Mouse (Mus musculus) Patski (cell line): ENCODE measurements around the gene Mrpl43. TPM values are rescaled to one million over a fixed set of nuclear protein-coding genes. Genes with fewer than 3 reads are reported as not detected.
A peak's percentile ranks its signal among the peaks of the same experiment; 100 is the strongest.

Experiments used
- ATAC-seq: fragments of 100-300 bp; one replicate; pipeline ENCODE4 v1.8.0; 2021
- CTCF ChIA-PET: fragments of 350-600 bp; sonication (Branson Sonifier 250); formaldehyde crosslinking; loops from one replicate; lab custom pipeline; 2022; ENCODE audit warnings: inconsistent platforms; lab: Charles Lee
- POLR2A ChIA-PET: fragments of 350-600 bp; sonication (Branson Sonifier 250); formaldehyde crosslinking; loops from one replicate; lab custom pipeline; 2022; ENCODE audit warnings: antibody characterized with exemption, inconsistent platforms; lab: Charles Lee
- DNase-seq: peaks from one replicate; pipeline ENCODE4 v3.0.0-alpha.2; 2011; ENCODE audit warnings: low read depth, low spot score
- H3K27me3 ChIP-seq: fragments of 371-371 bp; one replicate; pipeline ENCODE4 v1.5.1; 2021
- CTCF ChIP-seq: fragments of 100-300 bp; IDR thresholded peaks from one replicate; pipeline ENCODE4 v1.5.1; 2021
- in situ Hi-C: fragments of 300-500 bp; cut with MboI; formaldehyde crosslinking; loops from 3 replicates; pipeline ENCODE4 v1.11.1; 2018; ENCODE audit warnings: low pct_unique_long_range_greater_than_20kb, mixed read lengths
- polyA plus RNA-seq: library from polyadenylated mRNA; unstranded; gene quantifications from one replicate; pipeline ENCODE4 v1.2.3, GENCODE M21; 2021

Gene Mrpl43
- polyA plus RNA-seq, 1 experiment from 2014 or later = 68.3 TPM

DNA sequence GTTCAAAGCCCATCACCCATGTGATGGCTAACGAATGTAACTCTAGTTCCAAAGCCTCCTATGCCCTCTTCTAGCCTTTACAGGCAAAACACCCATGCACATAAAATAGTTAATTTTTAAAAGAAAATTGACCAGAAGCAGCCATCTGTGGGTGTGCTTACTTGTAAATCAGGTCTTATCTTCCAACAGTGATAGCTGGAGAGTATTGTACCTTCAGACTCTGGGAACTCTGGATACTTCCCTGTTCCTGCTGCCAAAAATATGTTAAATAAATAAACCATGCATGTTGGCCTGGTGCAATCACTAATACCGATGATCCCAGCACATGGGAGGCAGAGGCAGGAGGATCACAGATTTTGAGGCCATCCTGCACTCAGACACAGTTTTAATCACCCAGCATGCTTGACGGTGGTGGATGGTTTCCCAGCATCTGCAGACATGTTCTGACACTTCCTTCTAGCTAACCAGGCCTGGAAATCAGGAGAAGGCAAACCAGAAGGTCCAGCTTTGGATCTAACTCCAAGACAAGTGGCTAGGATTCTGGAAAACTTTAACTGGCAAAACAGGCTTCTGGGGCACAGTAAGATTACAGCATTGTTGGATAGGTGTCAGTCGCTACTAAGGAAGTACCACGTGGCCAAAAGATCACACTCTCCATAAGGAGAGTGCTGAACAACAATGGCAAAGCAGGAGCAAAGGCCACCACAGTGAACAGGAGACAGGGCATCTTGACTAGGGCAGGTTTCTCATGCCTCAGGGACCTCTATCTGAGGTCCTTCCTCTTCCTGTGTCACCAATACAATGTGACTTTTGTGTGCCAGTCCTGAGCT lies 20.9 kb downstream of the Mrpl43 start:
- POLR2A ChIA-PET = interaction anchor here (0.8 to 1.3 kb wide), 2 partner anchors 9 to 10 kb away, joined by 3 read pairs; no protein-coding TSS in a partner anchor
- no peaks in the 10 kb centered on the region for H3K27me3 ChIP-seq
- peak; percentile 24 for ATAC-seq
- no peak for TF ChIP-seq CTCF
- CTCF ChIA-PET = interaction anchor here (1.4 to 1.5 kb wide), 2 partner anchors 19 to 46 kb away, joined by 4 to 5 read pairs; partner anchors contain the start of gene Twnk
- DNase-seq = no peak
- in situ Hi-C loops = no loop called here

DNA sequence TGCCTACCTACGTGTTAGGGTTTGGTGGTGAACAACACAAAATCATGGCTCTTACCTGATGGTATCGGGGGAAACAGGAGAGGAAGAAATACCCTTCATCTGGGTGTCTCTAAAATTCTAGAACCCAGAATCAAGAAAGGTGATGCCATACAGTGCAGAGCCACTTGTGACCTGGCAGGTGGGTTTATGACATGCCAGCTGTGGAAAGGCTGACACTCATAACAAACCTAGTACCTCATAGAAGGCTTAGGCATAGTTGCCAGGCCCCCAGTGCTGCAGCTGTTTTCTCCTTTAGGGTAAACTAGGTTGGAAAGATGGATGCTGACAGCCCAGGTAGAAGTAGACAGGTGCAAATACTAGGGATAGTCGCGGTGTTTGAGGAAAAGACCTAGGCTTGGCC lies 21.8 kb downstream of the Mrpl43 start:
- ChIA-PET CTCF (interaction anchor here (1.4 kb wide), 1 partner anchor 47 kb away, joined by 4 read pairs; no protein-coding TSS in a partner anchor), POLR2A (interaction anchor here (1.3 kb wide), 1 partner anchor 8 kb away, joined by 3 read pairs; no protein-coding TSS in a partner anchor)
- ATAC-seq (no peak), DNase-seq (no peak)
- no peak for TF ChIP-seq CTCF
- in situ Hi-C loops = no loop called here
- no peaks in the 10 kb centered on the region for H3K27me3 ChIP-seq

- no peaks in the 10 kb centered on the region for H3K27me3 ChIP-seq
- POLR2A ChIA-PET = interaction anchor here (0.5 kb wide), 1 partner anchor 51 kb away, joined by 3 read pairs; no protein-coding TSS in a partner anchor
- DNase-seq (no peak), ATAC-seq (no peak)
- in situ Hi-C loops = no loop called here
- TF ChIP-seq CTCF = no peak
- CTCF ChIA-PET = interaction anchor here (1.2 to 2.1 kb wide), 2 partner anchors 15 to 30 kb away, joined by 4 to 5 read pairs; no protein-coding TSS in a partner anchor
Measured at GRCm38 (mm10) chr19:44983366-44983765, 22.9 kb downstream of the Mrpl43 start.

DNA sequence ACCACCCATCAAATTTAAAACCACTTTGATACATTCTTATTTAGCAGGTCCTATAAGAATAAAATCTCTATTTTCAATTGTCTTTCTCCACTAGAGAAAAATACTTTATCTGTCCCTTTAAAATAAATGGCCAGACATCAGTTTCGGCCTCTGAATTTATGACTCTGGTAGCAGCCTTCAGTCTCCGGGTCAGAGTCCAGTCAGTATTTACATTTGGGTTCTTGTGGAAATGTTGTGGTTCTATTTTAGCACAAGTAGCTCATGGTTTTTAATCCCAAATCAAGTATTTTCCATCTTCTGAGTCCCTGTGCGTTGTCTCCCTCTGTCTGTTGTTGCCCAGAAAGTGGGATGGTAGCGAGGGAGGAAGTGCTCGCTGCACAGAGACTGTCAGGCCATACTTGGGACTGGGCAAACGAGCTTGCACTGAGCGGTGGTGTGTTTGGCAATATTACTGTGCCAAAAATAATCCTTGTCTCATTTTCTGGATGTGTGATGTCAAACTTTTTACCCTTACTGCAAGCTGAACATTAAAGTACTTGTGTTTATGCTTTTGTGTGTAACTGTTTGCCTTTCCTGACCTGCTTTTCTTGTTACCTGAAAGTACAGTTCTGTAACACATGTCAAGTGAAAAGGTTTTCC lies 23.6 kb downstream of the Mrpl43 start:
- no peak for TF ChIP-seq CTCF
- in situ Hi-C loops = no loop called here
- CTCF ChIA-PET = interaction anchor here (0.8 to 2.7 kb wide), 4 partner anchors 11 to 48 kb away, joined by 3 to 10 read pairs (median 4); no protein-coding TSS in a partner anchor
- ATAC-seq (no peak), DNase-seq (no peak)
- POLR2A ChIA-PET = interaction anchor here (0.5 to 0.7 kb wide), 2 partner anchors 471 to 1653 kb away, joined by 3 to 5 read pairs; no protein-coding TSS in a partner anchor
- H3K27me3 ChIP-seq = no peaks in the 10 kb centered on the region

GRCm38 (mm10) chr19:44980787-44981186 lies 25.5 kb downstream of the Mrpl43 start:
- in situ Hi-C loops = no loop called here
- no peaks in the 10 kb centered on the region for H3K27me3 ChIP-seq
- DNase-seq (no peak), ATAC-seq (no peak)
- ChIA-PET POLR2A (interaction anchor here (1.2 kb wide), 1 partner anchor 9 kb away, joined by 3 read pairs; no protein-coding TSS in a partner anchor), CTCF (interaction anchor here (1.1 to 2.7 kb wide), 4 partner anchors 10 to 50 kb away, joined by 3 to 10 read pairs (median 3); no protein-coding TSS in a partner anchor)
- TF ChIP-seq CTCF = no peak

DNA sequence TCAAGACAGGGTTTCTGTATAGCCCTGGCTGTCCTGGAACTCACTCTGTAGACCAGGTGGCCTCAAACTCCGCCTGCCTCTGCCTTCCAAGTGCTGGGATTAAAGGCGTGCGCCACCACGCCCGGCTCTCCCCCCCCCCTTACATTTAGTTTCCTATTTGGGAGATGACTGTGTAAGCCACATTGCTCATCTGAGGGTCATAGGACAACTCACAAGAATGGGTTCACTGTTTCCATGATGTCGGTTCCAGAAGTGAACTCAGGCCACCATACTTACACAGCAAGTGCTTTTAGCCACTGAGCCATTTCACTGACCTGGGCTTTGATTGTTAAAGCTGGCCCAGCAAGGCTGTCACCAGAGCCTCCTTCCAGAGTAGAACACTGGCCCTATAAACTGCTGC lies 29.1 kb downstream of the Mrpl43 start:
- DNase-seq = no peak
- no peaks in the 10 kb centered on the region for H3K27me3 ChIP-seq
- ATAC-seq = no peak
- in situ Hi-C loops = no loop called here
- ChIA-PET POLR2A (no interaction called here), CTCF (no interaction called here)
- TF ChIP-seq CTCF = no peak

- ChIA-PET CTCF (no interaction called here), POLR2A (interaction anchor here (1.5 kb wide), 1 partner anchor 8 kb away, joined by 3 read pairs; no protein-coding TSS in a partner anchor)
- H3K27me3 ChIP-seq = no peaks in the 10 kb centered on the region
- in situ Hi-C loops = no loop called here
- no peak for TF ChIP-seq CTCF
- no peak for ATAC-seq
- no peak for DNase-seq
Measured at GRCm38 (mm10) chr19:44976636-44977035, 29.6 kb downstream of the Mrpl43 start.

- no peak for TF ChIP-seq CTCF
- in situ Hi-C loops = no loop called here
- POLR2A ChIA-PET = interaction anchor here (1.4 kb wide), 1 partner anchor 10 kb away, joined by 4 read pairs; no protein-coding TSS in a partner anchor
- H3K27me3 ChIP-seq = no peaks in the 10 kb centered on the region
- no peak for DNase-seq
- CTCF ChIA-PET = interaction anchor here (1.7 kb wide), 1 partner anchor 14 kb away, joined by 5 read pairs; no protein-coding TSS in a partner anchor
- ATAC-seq = no peak
Measured at GRCm38 (mm10) chr19:44968329-44968728, 37.9 kb downstream of the Mrpl43 start.

DNA sequence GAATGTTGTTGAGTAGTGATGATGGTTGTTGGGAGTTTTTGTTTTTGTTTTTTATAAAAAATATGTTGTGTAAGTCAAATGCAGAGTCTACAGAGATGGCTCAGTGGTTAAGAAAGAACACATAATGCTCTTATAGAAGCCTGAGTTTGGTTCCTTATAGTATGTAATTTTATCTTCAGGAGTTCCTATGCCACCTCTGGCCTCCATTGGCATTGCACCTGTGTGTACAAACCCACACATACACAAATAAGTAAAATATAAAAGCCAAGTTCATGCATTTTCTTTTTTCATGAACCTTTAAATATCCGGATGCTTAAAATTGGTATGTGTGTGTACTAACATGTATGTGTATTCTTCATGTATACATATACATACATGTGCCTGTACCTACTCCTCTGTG lies 40.3 kb downstream of the Mrpl43 start:
- CTCF ChIA-PET = interaction anchor here (0.9 kb wide), 1 partner anchor 20 kb away, joined by 3 read pairs; no protein-coding TSS in a partner anchor

GRCm38 (mm10) chr19:44959633-44960032 lies 46.6 kb downstream of the Mrpl43 start:
- DNase-seq = no peak
- no peak for TF ChIP-seq CTCF
- ChIA-PET CTCF (no interaction called here), POLR2A (interaction anchor here (1.4 kb wide), 1 partner anchor 55 kb away, joined by 3 read pairs; the partner anchor contains the start of gene Lzts2)
- ATAC-seq = no peak
- no peaks in the 10 kb centered on the region for H3K27me3 ChIP-seq
- in situ Hi-C loops = no loop called here

More for the DNA sequence above, 40.3 kb downstream of the Mrpl43 start:
- DNase-seq (no peak), ATAC-seq (no peak)
- in situ Hi-C loops = no loop called here
- POLR2A ChIA-PET = interaction anchor here (1.6 kb wide), 1 partner anchor 18 kb away, joined by 3 read pairs; no protein-coding TSS in a partner anchor
- H3K27me3 ChIP-seq = no peaks in the 10 kb centered on the region
- TF ChIP-seq CTCF = peak; percentile 22

Other genes with a start within 250 kb of the Mrpl43 start
- 100 TPM for gene Slf2, start 75.3 kb downstream of the Mrpl43 start, polyA plus RNA-seq
- 8.8 TPM for gene Sema4g, start 17.3 kb downstream of the Mrpl43 start, polyA plus RNA-seq
- 27.8 TPM for gene Twnk, start 779 bp downstream of the Mrpl43 start, polyA plus RNA-seq
- gene Lzts2, start 8.0 kb upstream of the Mrpl43 start, polyA plus RNA-seq = 114 TPM
- gene Pdzd7, start 39.3 kb upstream of the Mrpl43 start, polyA plus RNA-seq = 4.9 TPM
- 77.1 TPM for gene Sfxn3, start 41.1 kb upstream of the Mrpl43 start, polyA plus RNA-seq
- gene Kazald1, start 68.8 kb upstream of the Mrpl43 start, polyA plus RNA-seq = 2.1 TPM
- gene Tlx1, start 144.2 kb upstream of the Mrpl43 start, polyA plus RNA-seq = not detected
- not detected for gene Lbx1, start 229.4 kb upstream of the Mrpl43 start, polyA plus RNA-seq